Mouse (Mus musculus) NIH3T3 (cell line): ENCODE measurements around the gene Kctd14.

Experiments
- DNase-seq: peaks from one replicate; pipeline ENCODE4 v3.0.0-alpha.2; 2012; ENCODE audit warnings: low read depth

Gene Kctd14

GRCm38 (mm10) chr7:97438986-97439385 is 12.1 kb upstream of the Kctd14 start:
- DNase-seq = no peak

- DNase-seq = peak; percentile 92
Observed at GRCm38 (mm10) chr7:97446171-97446925, 4.8 kb upstream of the Kctd14 start.

GRCm38 (mm10) chr7:97447050-97447531 is 4.0 kb upstream of the Kctd14 start:
- DNase-seq = peak; percentile 19

GRCm38 (mm10) chr7:97452196-97452595 is 1.1 kb downstream of the Kctd14 start:
- no peak for DNase-seq

GRCm38 (mm10) chr7:97453141-97453921 is 2.2 kb downstream of the Kctd14 start:
- no peak for DNase-seq

- no peak for DNase-seq
Observed at GRCm38 (mm10) chr7:97454795-97455194, 3.7 kb downstream of the Kctd14 start.

- DNase-seq = no peak
Observed at GRCm38 (mm10) chr7:97455577-97455976, 4.5 kb downstream of the Kctd14 start.

- DNase-seq = no peak
Observed at GRCm38 (mm10) chr7:97473001-97473400, 21.9 kb downstream of the Kctd14 start.

- peak; percentile 74 for DNase-seq
Observed at GRCm38 (mm10) chr7:97479349-97479748, 28.2 kb downstream of the Kctd14 start.

GRCm38 (mm10) chr7:97480290-97480689 is 29.2 kb downstream of the Kctd14 start:
- peak; percentile 14 for DNase-seq

GRCm38 (mm10) chr7:97480821-97481339 is 29.8 kb downstream of the Kctd14 start, which contains the start of gene Ints4:
Gene Ints4 (plus strand): TSS chr7:97480956.
- peak; percentile 92 for DNase-seq

GRCm38 (mm10) chr7:97483378-97483777 is 32.3 kb downstream of the Kctd14 start:
- DNase-seq = no peak

- no peak for DNase-seq
Observed at GRCm38 (mm10) chr7:97491157-97491556, 40.0 kb downstream of the Kctd14 start.

GRCm38 (mm10) chr7:97492420-97492819 is 41.3 kb downstream of the Kctd14 start:
- DNase-seq = peak; percentile 72

GRCm38 (mm10) chr7:97495052-97495451 is 43.9 kb downstream of the Kctd14 start:
- DNase-seq = no peak

- DNase-seq = no peak
Observed at GRCm38 (mm10) chr7:97500555-97501209, 49.6 kb downstream of the Kctd14 start.
